Mouse (Mus musculus) adipocyte (in vitro differentiated cells): Measurements from ENCODE around the gene Dnah14.
A peak's percentile ranks its signal among the peaks of the same experiment; 100 is the strongest.

Source experiments
- DNase-seq: peaks from one replicate; pipeline ENCODE4 v3.0.0-alpha.2; 2016; ENCODE audit warnings: low spot score

Gene Dnah14

DNA sequence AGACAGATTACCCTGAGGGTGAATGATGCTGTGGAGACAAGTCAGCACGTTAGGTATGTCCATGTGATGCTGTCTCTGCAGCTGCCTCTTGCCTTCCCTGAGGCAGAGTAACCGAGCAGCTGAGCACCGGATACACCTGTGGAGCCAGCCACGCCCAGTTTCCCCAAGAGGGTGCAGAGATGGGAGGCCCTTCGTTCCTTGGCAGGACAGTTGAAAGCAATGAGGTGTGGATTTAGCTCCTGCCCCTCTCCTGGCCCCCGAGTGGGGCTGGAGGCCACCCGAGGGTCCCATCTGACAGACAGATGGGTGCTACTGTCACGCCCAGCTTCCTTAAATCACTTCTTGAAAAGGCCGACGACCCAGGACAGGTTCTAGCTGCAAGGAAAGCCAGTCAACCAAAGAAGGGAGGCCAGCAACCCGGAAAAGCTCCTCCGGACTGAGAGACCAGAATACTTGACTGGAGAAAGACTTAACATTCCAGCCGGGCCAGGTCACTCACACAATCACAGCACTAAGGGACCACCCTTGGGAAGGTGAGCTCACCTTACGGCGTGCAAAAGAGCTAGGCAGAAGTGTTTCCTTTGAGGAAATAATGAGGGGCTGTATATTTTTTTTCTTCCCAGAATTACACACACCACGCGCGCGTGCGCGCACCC, 276.9 kb downstream of the Dnah14 start:
- no peak for DNase-seq

DNA sequence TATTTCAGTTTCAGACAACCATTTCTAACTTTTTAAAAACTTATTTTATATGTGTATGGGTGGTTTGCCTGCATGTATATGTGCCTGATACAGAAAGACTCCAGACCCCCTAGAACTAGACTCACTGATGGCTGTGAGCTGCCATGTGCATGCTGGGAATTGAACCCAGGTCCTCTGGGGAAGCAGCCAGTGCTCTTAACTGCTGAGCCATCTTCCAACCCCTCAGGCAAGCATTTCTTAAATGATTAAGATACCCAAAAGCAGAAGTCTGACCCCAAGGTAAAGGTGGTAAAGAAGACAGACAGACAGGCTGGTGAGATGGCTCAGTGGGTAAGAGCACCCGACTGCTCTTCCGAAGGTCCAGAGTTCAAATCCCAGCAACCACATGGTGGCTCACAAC, 278.5 kb downstream of the Dnah14 start:
- no peak for DNase-seq

DNA sequence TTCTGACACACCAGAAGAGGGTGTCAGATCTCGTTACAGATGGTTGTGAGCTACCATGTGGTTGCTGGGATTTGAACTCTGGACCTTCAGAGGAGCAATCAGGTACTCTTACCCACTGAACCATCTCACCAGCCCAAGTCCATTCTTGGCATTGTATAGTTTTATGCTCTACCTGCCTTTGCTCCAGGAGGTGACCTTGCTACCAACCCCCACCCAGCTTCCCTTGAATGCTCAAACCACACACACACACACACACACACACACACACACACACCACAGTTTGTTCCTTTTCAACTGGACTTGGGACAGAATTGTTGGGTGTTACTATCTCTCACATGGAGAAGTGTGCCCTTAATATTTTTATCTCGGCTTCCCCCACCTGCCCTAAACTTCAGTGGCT, 280.0 kb downstream of the Dnah14 start:
- no peak for DNase-seq

GRCm38 (mm10) chr1:181860659-181861058, 284.3 kb downstream of the Dnah14 start:
- peak; percentile 88 for DNase-seq

GRCm38 (mm10) chr1:181861181-181861902, 285.0 kb downstream of the Dnah14 start:
- no peak for DNase-seq

- no peak for DNase-seq
Measured at GRCm38 (mm10) chr1:181862676-181863374, 286.5 kb downstream of the Dnah14 start.

DNA sequence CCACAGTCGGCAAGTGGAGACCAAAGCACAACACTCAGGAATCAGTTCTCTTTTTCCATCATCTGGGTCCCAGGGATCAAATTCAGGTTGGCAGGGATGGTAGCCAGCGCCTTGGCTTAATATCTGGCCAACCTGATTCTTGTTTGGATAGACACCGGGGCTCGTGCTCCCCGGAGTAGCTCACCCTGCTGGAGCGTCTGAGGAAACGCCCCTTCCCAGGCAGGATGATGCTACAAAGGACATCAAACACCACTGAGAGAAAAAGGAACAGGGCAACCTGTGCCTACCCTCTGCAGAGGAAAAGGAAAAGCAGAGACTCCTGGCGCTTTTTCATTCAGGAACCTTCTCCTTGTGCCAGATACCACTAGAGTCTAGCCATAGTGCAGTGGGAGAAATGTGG, 287.1 kb downstream of the Dnah14 start:
- no peak for DNase-seq
